Mouse (Mus musculus) cerebellum, adult 2 months (tissue): Measurements from ENCODE around the gene Gp9.

Source experiments
- CTCF ChIP-seq: fragments of 200-500 bp; IDR thresholded peaks from 2 replicates; pipeline ENCODE4 v1.5.1; 2011; ENCODE audit warnings: low read depth, mild to moderate bottlenecking, control low read depth, low read length, moderate library complexity, borderline replicate concordance; ENCODE audit not compliant: insufficient read depth
- POLR2A ChIP-seq: fragments of 200-500 bp; IDR thresholded peaks from 2 replicates; pipeline ENCODE4 v1.6.1; 2011; ENCODE audit warnings: low read length, control low read depth, borderline replicate concordance; ENCODE audit not compliant: insufficient read depth

GRCm38 (mm10) chr6:87774466-87774865 lies 3.4 kb upstream of the Gp9 start:
- no peak for TF ChIP-seq POLR2A
- TF ChIP-seq CTCF = no peak
